Mouse (Mus musculus): ENCODE results near the gene Aldh16a1.
"Not testable (repeated sequence)": the region's sequence is repeated elsewhere in the genome, so short reads cannot be mapped to it uniquely, and the experiment has no call there.

The Aldh16a1 gene

GRCm38 (mm10) chr7:45134544-45135026 is 19.8 kb downstream of the Aldh16a1 start:
- no peak for DNase-seq (ENCODE audit: low read depth, low spot score)

- no peak for DNase-seq (ENCODE audit: low read depth, low spot score)
Measured at GRCm38 (mm10) chr7:45133446-45134159, 20.8 kb downstream of the Aldh16a1 start.

GRCm38 (mm10) chr7:45131850-45132249 is 22.5 kb downstream of the Aldh16a1 start:
- DNase-seq (ENCODE audit: low read depth, low spot score) = no peak

GRCm38 (mm10) chr7:45129776-45130512 is 24.4 kb downstream of the Aldh16a1 start:
- no peak for DNase-seq (ENCODE audit: low read depth, low spot score)

- peak; percentile 74 for DNase-seq (ENCODE audit: low read depth, low spot score)
Measured at GRCm38 (mm10) chr7:45129318-45129717, 25.1 kb downstream of the Aldh16a1 start.

GRCm38 (mm10) chr7:45128624-45129246 is 25.6 kb downstream of the Aldh16a1 start, which contains the start of gene Rpl13a:
Rpl13a (minus strand) TSS chr7:45128761.
- DNase-seq (ENCODE audit: low read depth, low spot score) = peak; percentile 100

GRCm38 (mm10) chr7:45127700-45128224 is 26.6 kb downstream of the Aldh16a1 start:
- no peak for DNase-seq (ENCODE audit: low read depth, low spot score)

GRCm38 (mm10) chr7:45126844-45127699 is 27.3 kb downstream of the Aldh16a1 start:
- DNase-seq (ENCODE audit: low read depth, low spot score) = no peak

GRCm38 (mm10) chr7:45126147-45126843 is 28.1 kb downstream of the Aldh16a1 start:
- no peak for DNase-seq (ENCODE audit: low read depth, low spot score)

GRCm38 (mm10) chr7:45125649-45126048 is 28.7 kb downstream of the Aldh16a1 start:
- not testable (repeated sequence) for DNase-seq (ENCODE audit: low read depth, low spot score)

- no peak for DNase-seq (ENCODE audit: low read depth, low spot score)
Measured at GRCm38 (mm10) chr7:45125144-45125600, 29.2 kb downstream of the Aldh16a1 start.

GRCm38 (mm10) chr7:45124224-45125143 is 29.9 kb downstream of the Aldh16a1 start, which contains the start of gene Rps11:
Rps11 (minus strand) TSS chr7:45124439.
- peak; percentile 100 for DNase-seq (ENCODE audit: low read depth, low spot score)

GRCm38 (mm10) chr7:45123186-45123570 is 31.2 kb downstream of the Aldh16a1 start:
- DNase-seq (ENCODE audit: low read depth, low spot score) = no peak

GRCm38 (mm10) chr7:45122561-45123185 is 31.7 kb downstream of the Aldh16a1 start:
- no peak for DNase-seq (ENCODE audit: low read depth, low spot score)

GRCm38 (mm10) chr7:45121966-45122365 is 32.4 kb downstream of the Aldh16a1 start:
- no peak for DNase-seq (ENCODE audit: low read depth, low spot score)

- peak; percentile 77 for DNase-seq (ENCODE audit: low read depth, low spot score)
Measured at GRCm38 (mm10) chr7:45121404-45121803, 33.0 kb downstream of the Aldh16a1 start.

- no peak for DNase-seq (ENCODE audit: low read depth, low spot score)
Measured at GRCm38 (mm10) chr7:45119780-45120709, 34.3 kb downstream of the Aldh16a1 start.

- no peak for DNase-seq (ENCODE audit: low read depth, low spot score)
Measured at GRCm38 (mm10) chr7:45118336-45118735, 36.0 kb downstream of the Aldh16a1 start.

Measured in skeletal muscle tissue, adult 2 months (tissue).